Mouse (Mus musculus) ovary, postnatal 14 days (tissue): ENCODE data around the gene Nus1.

ENCODE experiments used
- DNase-seq: peaks from one replicate; pipeline ENCODE4 v3.0.0; 2022; ENCODE audit warnings: low spot score

Nus1 gene

DNA sequence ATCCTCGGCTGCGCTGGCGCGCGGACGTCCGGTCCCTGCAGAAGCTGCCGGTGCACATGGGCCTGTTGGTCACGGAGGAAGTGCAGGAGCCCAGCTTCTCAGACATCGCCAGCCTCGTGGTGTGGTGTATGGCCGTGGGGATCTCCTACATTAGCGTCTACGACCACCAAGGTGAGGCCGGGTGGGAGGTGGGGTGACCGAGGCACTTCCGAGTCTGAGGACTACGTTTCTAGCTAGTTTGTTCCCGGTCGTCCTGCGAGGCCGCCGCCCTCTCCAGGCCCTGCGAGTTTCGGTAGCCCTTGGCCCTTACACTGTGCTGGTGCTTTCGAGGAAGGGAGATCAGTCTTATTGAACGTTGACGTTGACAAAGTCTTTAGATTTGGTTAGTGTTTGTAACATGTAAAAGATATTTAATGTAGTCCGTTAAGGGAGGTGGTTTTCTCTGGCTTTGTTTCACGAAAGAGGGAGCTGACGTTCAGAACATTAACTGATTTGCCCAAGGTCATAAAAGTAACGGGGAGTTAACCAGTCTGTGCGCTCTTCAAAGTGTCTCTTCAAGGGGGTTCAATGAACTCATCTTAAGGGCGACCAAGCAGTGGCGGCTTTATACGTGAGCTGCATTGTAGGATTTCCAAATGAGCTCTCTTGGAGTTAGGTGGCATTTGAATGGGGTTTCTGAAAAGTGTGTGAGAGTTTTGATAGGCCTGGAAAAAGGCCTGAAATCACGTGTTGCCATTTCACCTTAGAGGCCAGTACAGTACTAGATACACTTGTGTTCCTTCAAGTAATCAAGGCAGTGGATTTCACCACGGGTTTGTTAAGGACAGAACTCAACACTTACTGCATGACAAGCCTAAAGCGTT, 882 bp downstream of the Nus1 start:
- DNase-seq: no peak

DNA sequence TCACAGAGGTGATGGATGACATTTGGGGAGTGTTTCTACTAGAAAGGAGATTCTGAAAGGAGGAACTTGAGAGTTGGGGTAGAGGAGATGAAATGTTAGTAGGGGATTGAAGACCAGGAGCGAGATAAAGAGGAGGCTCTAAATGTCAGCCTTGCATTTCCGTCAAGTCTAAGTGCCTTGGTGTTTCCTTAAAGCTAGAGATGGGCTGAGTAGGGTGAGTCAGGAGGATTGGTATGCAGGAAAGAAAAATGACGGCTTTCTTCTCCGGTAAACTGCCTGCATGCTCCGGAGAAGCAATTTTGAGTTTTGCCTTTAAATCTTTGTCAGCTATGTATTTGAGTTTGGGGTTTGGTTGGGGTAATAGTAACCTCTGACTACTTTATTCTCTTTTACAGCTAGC, 1.6 kb downstream of the Nus1 start:
- no peak for DNase-seq

GRCm38 (mm10) chr10:52419402-52419801, 2.1 kb downstream of the Nus1 start:
- DNase-seq: no peak

DNA sequence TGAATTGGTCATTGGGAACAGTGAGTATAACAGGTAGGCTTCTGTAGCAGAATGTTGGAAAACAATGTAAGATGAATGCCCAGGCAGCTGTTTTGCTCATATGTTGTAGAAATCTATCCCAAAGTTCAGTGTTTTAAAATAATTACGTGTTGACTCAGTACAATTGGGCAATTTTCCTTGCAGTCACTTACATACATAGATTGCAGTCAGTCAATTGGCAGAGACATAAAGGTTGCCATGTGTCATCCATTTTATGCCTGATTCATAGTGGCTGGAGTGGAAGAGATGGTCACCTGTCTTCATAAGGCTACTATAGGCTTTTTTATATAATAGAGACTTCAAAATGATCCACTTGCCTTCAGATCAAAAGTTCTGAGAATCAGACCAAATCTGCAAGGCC, 3.2 kb downstream of the Nus1 start:
- no peak for DNase-seq

- DNase-seq: no peak
Observed at GRCm38 (mm10) chr10:52421716-52422115, 4.4 kb downstream of the Nus1 start.

GRCm38 (mm10) chr10:52423097-52423496, 5.8 kb downstream of the Nus1 start:
- DNase-seq: no peak

DNA sequence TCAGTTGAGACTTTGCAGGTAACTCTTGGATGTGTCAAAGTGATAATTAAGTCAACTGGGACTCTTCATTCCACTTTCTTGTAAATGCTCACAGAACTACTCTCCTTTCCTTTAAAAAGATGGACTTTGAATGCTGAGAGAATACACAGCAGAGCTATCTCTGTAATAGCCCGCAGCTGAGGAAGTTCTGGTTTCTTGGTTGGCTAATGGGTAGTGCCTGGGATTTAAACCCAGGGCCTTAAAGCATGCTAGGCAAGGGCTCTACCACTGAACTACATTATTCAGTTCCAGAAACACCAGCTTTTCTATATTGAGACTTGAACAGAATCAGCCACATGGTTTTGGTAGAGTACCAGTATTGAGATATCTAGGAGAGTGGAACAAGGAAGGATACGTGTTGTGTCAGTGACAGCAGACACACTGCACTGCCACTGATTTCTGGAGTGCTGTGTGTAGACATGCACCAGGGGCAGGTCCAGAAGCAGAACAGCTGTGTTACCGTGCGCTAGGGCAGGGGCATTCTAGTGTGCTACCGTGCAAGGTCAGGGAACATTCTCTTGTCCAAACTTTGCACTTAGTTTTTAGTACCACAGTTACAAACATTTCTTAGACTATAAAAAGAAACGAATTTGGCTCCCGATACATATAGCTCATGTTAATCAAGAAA, 9.1 kb downstream of the Nus1 start:
- no peak for DNase-seq

GRCm38 (mm10) chr10:52427634-52428415, 10.5 kb downstream of the Nus1 start:
- no peak for DNase-seq

GRCm38 (mm10) chr10:52430953-52431352, 13.6 kb downstream of the Nus1 start:
- no peak for DNase-seq

- no peak for DNase-seq
Observed at GRCm38 (mm10) chr10:52434836-52435235, 17.5 kb downstream of the Nus1 start.

- no peak for DNase-seq
Observed at GRCm38 (mm10) chr10:52460614-52461013, 43.3 kb downstream of the Nus1 start.

- DNase-seq: no peak
Observed at GRCm38 (mm10) chr10:52463941-52464739, 46.8 kb downstream of the Nus1 start.

DNA sequence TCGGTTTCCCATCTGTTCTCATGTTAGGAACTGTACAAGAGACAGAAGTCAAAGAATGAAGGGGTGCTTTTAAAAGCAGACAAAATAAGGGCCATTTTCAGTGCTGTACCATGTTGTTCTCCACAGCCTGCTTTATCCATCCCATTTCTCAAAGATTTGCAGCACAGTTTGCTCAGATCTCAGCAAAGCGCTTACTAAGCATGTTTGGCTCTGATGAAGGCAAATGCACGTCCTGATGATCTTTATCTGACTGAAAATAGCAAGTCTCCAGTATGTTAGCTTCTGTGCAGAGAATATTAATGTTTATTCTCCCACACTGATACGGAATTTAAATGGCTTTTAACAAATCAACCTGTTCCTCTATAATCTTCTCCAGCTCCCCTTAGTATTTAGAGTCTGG, 54.2 kb downstream of the Nus1 start:
- no peak for DNase-seq
